Mouse (Mus musculus) frontal cortex, postnatal 25 days (tissue): Measurements from ENCODE around the gene Lcn3.
"Not testable (repeated sequence)": the region's sequence is repeated elsewhere in the genome, so short reads cannot be mapped to it uniquely, and the experiment has no call there.

Experiments used
- DNase-seq, 2 experiments: peaks; one replicate each; pipeline ENCODE4 v3.0.0; 2022; ENCODE audit warnings: low spot score in 2 of 2

Lcn3 gene

GRCm38 (mm10) chr2:25765269-25765668, at the start of gene Lcn3:
Lcn3 (plus strand) TSS chr2:25765569.
- DNase-seq = no peak

DNA sequence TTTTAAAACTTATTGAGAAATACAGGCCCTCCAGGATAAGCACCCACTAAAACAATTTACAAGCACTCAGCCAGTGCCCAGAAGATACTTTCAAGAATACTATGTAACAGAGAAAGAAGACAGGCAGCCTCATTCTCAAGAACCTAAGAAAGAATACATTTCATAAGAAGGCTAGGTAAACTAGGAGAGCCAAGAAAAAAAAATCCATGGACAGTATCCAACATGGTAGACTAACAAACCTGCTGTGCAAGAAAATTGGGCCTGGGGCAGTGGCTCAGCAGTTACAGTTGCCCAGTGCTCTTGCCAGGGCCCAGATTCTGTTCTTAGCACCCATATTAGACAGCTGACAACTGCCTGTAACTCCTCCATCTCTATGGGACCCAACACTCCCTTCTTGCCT, 48.1 kb upstream of the Lcn3 start:
- DNase-seq = no peak

- DNase-seq = no peak
These were observed 32.0 kb upstream of the Lcn3 start for GRCm38 (mm10) chr2:25733199-25733930.

DNA sequence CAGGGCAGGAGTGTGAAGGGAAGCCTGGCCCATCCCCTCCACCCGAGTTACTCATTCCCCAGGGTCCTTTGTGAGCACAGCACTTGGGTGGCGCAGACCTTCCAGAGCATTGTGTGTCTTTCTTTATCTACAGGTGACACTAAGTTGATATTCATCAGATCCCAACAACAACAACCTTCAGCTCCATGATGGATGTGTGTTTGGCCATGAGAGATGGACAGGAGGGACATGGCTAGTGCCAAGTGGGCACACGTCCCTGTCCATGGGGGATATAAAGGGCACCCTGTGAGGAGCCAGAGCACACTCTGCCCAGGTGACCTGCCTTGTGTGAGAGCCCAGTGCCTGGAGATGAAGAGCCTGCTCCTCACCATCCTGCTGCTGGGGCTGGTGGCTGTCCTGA, 28.7 kb upstream of the Lcn3 start, which contains the start of gene Obp2b:
TSS of gene Obp2b (plus strand) at position 301 of the 400 bp plus-strand sequence.
- not testable (repeated sequence) for DNase-seq

DNA sequence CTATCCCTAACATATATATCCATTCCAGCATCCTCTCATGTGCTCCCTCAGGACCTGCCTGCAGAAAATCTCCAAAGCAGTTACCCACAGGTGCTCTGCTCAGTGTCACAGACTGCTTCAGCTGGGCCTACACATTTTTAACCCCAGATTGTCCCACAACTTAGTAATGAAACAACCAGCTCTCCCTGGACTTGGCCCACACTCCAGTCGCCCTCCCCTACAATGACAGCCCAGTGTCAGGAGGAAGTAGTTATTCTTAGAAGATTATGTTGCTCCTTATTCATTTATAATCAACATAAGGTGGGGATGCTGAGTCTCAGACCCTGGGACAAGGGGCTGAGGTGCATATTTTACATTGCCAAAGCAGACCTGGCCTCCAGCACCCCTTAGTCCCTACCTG, 23.7 kb upstream of the Lcn3 start:
- DNase-seq = no peak

DNA sequence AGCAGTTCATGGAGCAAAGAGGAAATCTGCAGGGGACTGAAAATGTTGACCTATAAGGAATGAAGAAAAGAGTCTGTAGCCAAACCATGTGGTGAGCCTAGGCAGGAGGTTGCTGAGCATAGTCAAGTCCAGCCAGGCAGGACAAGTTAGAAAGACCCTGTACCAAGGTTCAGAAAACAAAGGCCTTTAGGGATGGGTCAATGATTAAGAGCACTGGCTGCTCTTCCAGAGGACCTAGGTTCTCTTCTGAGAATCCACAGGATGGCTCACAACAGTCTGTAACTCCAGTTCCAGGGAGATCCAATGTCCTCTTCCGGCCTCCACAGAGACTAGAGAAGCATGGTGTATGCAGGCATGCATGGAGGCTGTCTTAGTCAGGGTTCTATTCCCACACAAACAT, 11.2 kb upstream of the Lcn3 start:
- DNase-seq = no peak

DNA sequence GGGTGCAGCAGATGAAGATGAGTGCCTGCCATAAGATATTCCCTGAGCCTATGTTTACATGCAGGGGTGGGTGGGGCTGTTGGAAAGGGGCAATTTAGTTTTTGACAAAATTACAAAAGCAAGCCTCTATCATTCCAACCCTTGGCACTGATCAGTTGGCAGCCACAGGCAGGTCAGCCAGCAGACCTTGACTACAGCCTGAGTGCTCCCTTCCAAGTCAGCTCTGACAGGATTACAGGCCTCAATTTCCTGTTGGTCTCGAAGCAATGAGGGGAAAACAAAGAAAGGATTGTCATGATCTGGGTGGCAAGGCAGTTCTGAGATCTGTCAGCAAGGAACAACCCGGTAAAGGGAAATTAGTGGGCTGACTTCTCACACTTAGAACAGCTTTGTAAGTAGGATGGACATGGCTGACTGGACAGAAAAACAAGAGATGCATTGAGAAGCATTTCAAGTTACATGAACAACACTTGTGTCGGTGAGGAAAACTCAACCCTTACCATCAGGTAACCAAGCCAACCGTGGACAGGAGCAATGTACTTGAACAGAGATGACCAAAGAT, 7.2 kb upstream of the Lcn3 start:
- DNase-seq = no peak

GRCm38 (mm10) chr2:25767764-25768163, 2.4 kb downstream of the Lcn3 start:
- no peak for DNase-seq

DNA sequence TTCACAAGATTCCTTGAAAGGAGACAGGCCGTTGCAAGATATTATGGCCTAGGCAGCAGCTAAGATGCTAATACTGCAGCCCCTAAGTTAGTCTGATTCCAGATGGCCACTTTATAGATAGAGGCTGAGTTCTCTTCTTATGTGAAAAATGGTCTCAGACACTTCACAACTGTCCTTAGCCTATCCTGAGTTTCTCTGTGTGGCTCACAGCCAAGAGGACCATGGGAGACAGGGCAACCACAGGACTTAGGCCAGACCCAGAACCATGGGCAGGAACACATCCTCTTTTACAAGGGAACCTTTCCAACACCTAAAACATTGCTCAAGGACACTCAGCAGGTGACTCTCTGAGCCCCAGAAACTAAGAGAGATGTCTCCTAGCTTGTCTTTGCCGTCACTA, 8.1 kb downstream of the Lcn3 start:
- no peak for DNase-seq

DNA sequence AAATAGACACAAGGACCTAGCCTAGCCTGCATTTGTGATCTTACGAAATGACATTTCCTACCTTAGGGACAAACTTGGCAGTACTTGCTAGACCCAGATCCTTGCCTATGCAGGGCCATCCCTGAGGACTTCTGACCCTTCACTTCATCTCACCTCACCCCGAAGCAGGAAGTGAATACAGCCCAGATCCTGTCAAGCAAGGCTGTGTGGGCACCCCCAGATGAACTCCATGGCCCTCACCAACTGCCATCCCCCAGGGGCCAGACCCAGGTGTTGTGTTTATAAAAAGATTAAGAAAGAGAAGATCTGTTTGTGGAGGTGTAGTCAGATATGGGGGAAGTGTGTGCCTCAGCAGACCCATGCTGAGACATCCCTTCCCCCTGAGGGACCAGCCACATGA, 9.3 kb downstream of the Lcn3 start:
- no peak for DNase-seq

DNA sequence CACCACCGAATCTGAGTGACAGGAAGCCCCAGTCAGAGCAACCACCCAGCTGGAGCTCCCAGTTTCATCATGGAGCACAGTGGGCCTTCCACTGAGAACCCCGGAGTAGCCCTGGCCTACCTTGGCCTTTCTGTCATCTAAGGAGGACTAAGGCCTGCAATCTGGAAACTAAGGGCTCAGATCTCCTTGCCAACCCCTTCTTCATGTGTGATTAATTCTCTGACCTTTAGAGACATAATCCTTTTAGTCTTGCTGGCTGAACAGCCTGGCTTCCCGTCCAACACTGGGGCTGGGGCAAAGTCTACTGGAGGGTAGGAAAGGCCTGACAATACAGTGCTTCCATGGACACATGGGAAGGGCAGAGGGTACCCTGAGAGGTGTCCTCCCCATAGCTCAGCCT, 10.6 kb downstream of the Lcn3 start:
- DNase-seq = no peak

DNA sequence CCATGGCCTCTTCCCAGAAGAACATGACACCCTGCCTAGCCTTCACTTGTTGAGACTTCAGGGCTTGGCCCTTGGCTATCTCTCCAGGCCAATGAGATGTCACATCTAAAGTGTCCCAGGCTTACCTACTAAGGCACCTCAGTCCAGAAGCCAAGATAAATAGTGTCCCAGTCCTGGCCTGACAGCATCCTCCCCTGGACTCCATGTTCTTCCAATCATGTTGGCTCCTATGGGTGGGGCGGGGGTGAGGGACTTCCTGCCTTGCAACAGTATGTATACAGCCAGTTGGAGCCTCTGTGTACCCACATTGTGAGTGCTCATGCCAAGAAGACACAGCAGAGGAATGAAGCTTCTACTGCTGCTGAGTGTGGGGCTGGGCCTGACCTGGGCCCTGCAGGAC, 11.3 kb downstream of the Lcn3 start, which contains the start of gene Lcn11:
TSS of gene Lcn11 (plus strand) at position 301 of the 400 bp plus-strand sequence.
- DNase-seq = no peak

DNA sequence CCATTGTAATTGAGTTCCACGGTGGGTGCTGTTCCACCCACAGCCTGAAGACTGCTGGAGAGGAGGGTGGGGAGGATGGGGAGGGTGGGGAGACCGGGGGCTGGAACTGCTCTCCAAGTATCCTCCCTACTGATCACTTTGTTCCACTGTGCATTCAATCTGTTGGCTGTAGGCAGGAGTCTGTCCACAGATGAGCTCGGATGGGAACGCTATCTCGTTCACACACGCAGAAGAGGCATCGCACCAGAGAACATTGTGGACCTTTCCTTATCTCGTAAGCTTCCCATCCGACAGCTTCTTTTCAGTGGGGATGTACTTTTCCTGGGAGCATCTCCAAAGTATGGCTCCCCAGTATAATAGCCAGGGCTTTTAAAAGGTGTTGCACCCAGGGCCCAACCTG, 13.7 kb downstream of the Lcn3 start:
- DNase-seq = no peak

- no peak for DNase-seq
These were observed 15.6 kb downstream of the Lcn3 start for GRCm38 (mm10) chr2:25780921-25781320.

DNA sequence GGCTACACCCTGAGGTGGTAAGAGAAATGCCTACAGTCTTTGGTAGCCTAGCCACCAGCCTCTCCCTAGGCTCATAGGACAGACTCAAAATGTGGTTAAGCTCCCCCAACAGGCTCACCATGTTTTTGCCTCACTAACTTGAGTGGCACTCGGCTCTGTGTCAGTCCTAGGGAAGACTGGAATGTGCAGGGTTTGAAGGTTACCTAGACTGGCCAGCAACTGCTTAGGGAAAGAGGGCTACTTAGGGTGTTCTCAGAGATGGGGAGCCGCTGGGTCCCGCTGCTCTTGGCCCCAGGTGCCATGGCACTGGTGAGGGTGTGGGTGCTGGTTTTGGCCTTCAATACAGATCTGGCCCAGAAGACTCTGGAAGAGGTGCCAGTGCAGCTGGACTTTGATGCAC, 16.6 kb downstream of the Lcn3 start, which contains the start of gene Gm13539:
TSS of gene Gm13539 (plus strand) at position 301 of the 400 bp plus-strand sequence.
- DNase-seq = no peak

DNA sequence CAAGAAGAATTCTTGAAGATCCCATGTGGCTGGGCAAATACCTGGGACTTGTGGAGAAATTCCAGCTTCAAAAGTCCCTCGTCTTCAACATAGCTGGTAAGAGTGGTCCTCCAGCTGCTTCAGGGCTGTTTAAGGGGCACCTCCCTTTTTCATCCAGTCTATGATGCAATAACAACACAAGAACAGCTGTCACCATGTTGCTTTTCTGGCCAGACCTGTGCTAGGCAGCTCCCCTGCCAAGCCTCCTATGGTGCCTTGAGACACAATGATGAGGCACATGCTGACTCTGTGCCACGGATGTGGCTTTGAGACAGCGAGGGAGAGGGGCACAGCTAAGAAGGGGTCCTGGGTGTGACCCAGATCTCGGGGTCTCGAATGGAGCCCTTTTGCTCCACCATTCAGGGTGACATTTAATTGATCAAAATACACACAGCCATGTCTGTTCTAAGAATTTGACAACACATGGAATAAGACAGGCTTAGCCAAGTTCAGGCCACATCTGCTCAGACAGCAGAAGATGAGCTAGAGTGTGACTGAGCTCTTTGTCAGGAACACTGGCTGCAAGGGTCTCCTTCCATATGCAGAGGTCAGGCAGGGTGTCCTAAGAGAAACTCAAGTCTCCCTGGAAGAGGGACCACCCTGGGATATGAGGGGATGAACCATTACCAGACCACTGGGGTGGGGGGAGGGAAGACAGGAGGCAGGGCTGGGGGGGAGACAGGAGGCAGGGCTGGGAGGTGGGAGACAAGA, 20.4 kb downstream of the Lcn3 start:
- DNase-seq = no peak

GRCm38 (mm10) chr2:25789092-25789491, 23.7 kb downstream of the Lcn3 start:
- DNase-seq = no peak

GRCm38 (mm10) chr2:25797635-25798034, 32.3 kb downstream of the Lcn3 start:
- DNase-seq = no peak

GRCm38 (mm10) chr2:25798065-25798464, 32.7 kb downstream of the Lcn3 start:
- DNase-seq = no peak

- no peak for DNase-seq
These were observed 46.3 kb downstream of the Lcn3 start for GRCm38 (mm10) chr2:25811711-25812110.

DNA sequence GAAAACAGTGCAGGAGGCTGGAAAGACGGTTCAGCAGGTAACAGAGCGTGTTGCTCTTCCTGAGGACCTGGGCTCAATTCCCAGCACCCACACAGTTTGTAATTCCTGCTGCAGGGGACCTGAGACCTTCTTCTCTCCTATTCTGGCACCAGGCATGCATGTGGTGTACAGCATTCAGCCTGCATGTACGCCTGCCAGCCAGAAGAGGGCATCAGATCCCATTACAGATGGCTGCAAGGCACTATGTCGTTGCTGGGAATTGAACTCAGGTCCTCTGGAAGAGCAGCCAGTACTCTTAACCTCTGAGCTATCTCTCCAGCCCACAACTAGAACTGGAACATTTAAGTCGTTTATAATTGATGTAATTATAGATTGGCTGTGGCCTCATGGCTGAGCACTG, 48.0 kb downstream of the Lcn3 start:
- DNase-seq = no peak

- not testable (repeated sequence) for DNase-seq
These were observed 50.4 kb downstream of the Lcn3 start, which contains the start of gene Glt6d1 for GRCm38 (mm10) chr2:25815748-25816147. Glt6d1 (minus strand) TSS chr2:25815848.
